In genomic region chr8:77490095-77490781, GRCm38 (mm10) we compare ENCODE assay signal across 8 mouse cellular contexts. TPM values are rescaled to one million over a fixed set of nuclear protein-coding genes. Genes with fewer than 3 reads are reported as not detected.
A peak's percentile ranks its signal among the peaks of the same experiment; 100 is the strongest.
DNase-seq lines count a peak whose midpoint lies in the region; ATAC-seq lines count a peak whose summit lies in the region.

No protein-coding gene starts in this region.

- no peak overlapping the region for H3K4me2 ChIP-seq in embryonic facial prominence, embryonic 14.5 days (ENCODE audit: low read depth, low read length)
- no peak overlapping the region for H3K4me2 ChIP-seq in liver, embryonic 12.5 days

- peak; percentile 77 for ATAC-seq in embryonic facial prominence, embryonic 14.5 days (ENCODE audit: low read depth)
- ATAC-seq in liver, embryonic 12.5 days, result no peak

- no peaks in the 10 kb centered on the region for H3K9me3 ChIP-seq in embryonic facial prominence, embryonic 14.5 days (ENCODE audit: control insufficient read depth, low read length)
- H3K9me3 ChIP-seq in liver, embryonic 12.5 days (replicated peaks), result no peaks in the 10 kb centered on the region

- H3K9ac ChIP-seq in embryonic facial prominence, embryonic 14.5 days (ENCODE audit: low read depth, low read length), result no peak overlapping the region
- H3K9ac ChIP-seq in liver, embryonic 12.5 days, result no peak overlapping the region

- DNase-seq in left cerebral cortex, adult 11 months (ENCODE audit: low spot score), result peak; percentile 38
- no peak for DNase-seq in left cerebral cortex, postnatal 4 days
- peak; percentile 88 for DNase-seq in embryonic facial prominence, embryonic 14.5 days (ENCODE audit: low spot score)
- peak; percentile 54 to 56 for DNase-seq in heart, postnatal 14 days
- peak; percentile 85 for DNase-seq in telencephalon, adult 2 months (ENCODE audit: low read depth, low spot score)
- no peak for DNase-seq in natural killer cell, adult 2 months (ENCODE audit: low spot score in 2 of 2)
- DNase-seq in adrenal gland, postnatal 36 days, result no peak

- peak overlapping the region; percentile 3 for H3K27ac ChIP-seq in embryonic facial prominence, embryonic 14.5 days (replicated peaks; ENCODE audit: low read depth, low read length)
- peak overlapping the region; percentile 65 for H3K27ac ChIP-seq in liver, embryonic 12.5 days

- WGBS in embryonic facial prominence, embryonic 14.5 days, result 30% methylated on average over 4 of the region's 4 CpGs
- 48% methylated on average over 4 of the region's 4 CpGs for WGBS in liver, embryonic 12.5 days (ENCODE audit: insufficient replicate concordance)

- no peaks in the 10 kb centered on the region for H3K27me3 ChIP-seq in embryonic facial prominence, embryonic 14.5 days (replicated peaks; ENCODE audit: control insufficient read depth, insufficient read depth, low read length)
- H3K27me3 ChIP-seq in liver, embryonic 12.5 days (replicated peaks), result no peaks in the 10 kb centered on the region

- H3K4me3 ChIP-seq in embryonic facial prominence, embryonic 14.5 days (ENCODE audit: low read depth, low read length), result no peak overlapping the region
- no peak overlapping the region for H3K4me3 ChIP-seq in liver, embryonic 12.5 days

- no peaks in the 10 kb centered on the region for H3K36me3 ChIP-seq in embryonic facial prominence, embryonic 14.5 days (ENCODE audit: control insufficient read depth, insufficient read depth, low read length)
- H3K36me3 ChIP-seq in liver, embryonic 12.5 days, result no peaks in the 10 kb centered on the region

- intact Hi-C loops in left cerebral cortex, postnatal 4 days (cut with DNase I), result no loop called here
- intact Hi-C loops in heart, postnatal 14 days (cut with DNase I), result no loop called here

- H3K4me1 ChIP-seq in embryonic facial prominence, embryonic 14.5 days (ENCODE audit: control insufficient read depth, insufficient read depth, low read length), result peaks cover 25% of the 10 kb centered on the region
- H3K4me1 ChIP-seq in liver, embryonic 12.5 days, result peaks cover 84% of the 10 kb centered on the region

RNA-seq across cellular contexts. Expression of gene Arhgap10, which starts 27.5 kb away (rescaled TPM):
- 1 to 10 TPM; 6.5 to 6.6 TPM for total RNA-seq in left cerebral cortex, postnatal 4 days (2021)
- 25.9 and 29.2 TPM in 2 replicates for polyA plus RNA-seq in embryonic facial prominence, embryonic 14.5 days (2014; fragmentation: Nextera tagmentation; extraction: Ambion mirVana)
- total RNA-seq in heart, postnatal 14 days (2021), result 10 to 100 TPM; 48.6 to 52.5 TPM
- polyA plus RNA-seq in liver, embryonic 12.5 days (2016; fragmentation: Nextera tagmentation; extraction: Ambion mirVana), result 13.5 and 13.8 TPM in 2 replicates
- total RNA-seq in adrenal gland, postnatal 36 days (2021), result 10 to 100 TPM; 18.5 to 28.0 TPM

RNA-seq across cellular contexts. Expression of gene Prmt9, which starts 59.0 kb away (rescaled TPM):
- total RNA-seq in left cerebral cortex, postnatal 4 days (2021), result 10 to 100 TPM; 28.0 to 29.4 TPM
- polyA plus RNA-seq in embryonic facial prominence, embryonic 14.5 days (2014; fragmentation: Nextera tagmentation; extraction: Ambion mirVana), result 16.7 and 19.8 TPM in 2 replicates
- total RNA-seq in heart, postnatal 14 days (2021), result 10 to 100 TPM; 14.8 to 15.9 TPM
- polyA plus RNA-seq in liver, embryonic 12.5 days (2016; fragmentation: Nextera tagmentation; extraction: Ambion mirVana), result 12.7 and 13.1 TPM in 2 replicates
- 10 to 100 TPM; 15.8 to 20.7 TPM for total RNA-seq in adrenal gland, postnatal 36 days (2021)

Comparison
In these comparisons a context has a peak if more than half of its experiments do, and no peak if none do; other contexts are left out.
1. DNase-seq: peak in left cerebral cortex, adult 11 months (single experiment), embryonic facial prominence, embryonic 14.5 days (single experiment), heart, postnatal 14 days (2 of 2) and telencephalon, adult 2 months (single experiment); none in left cerebral cortex, postnatal 4 days (single experiment), natural killer cell, adult 2 months (0 of 2) and adrenal gland, postnatal 36 days (0 of 2).